Mouse (Mus musculus): ENCODE data around the gene Isg20l2. TPM values are rescaled to one million over a fixed set of nuclear protein-coding genes. Genes with fewer than 3 reads are reported as not detected.

Gene Isg20l2
- polyA plus RNA-seq, 1 experiment = 11.0 TPM

DNA sequence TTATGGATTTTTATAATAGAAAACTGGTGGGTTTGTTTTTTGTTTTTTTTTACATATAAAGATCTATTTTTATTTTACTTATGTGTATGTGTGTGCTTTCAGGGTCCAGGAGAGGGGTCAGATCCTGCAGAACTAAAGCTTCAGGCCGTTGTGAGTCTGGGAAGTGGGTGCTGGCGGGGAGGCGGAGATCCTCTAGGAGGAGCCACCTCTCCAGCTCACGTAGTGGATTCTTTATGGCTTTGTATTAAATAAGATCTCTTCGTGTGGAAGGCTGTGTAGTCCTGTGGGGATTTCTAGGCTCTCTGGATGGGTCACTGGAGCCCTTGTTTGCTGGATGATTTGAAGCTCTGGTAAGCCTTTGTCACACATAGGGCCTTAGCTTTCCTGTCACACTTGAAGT lies 10.5 kb downstream of the Isg20l2 start:
- no peak for DNase-seq
- Histone ChIP-seq H3K27me3 (replicated peaks; ENCODE audit: control insufficient read depth, insufficient read depth, low read length) (no peaks in the 10 kb centered on the region), H3K27ac (ENCODE audit: insufficient read depth, low read depth, low read length) (no peak overlapping the region), H3K4me3 (ENCODE audit: insufficient read depth, low read depth, low read length) (no peak overlapping the region), H3K36me3 (ENCODE audit: control insufficient read depth, insufficient read depth, low read length) (no peaks in the 10 kb centered on the region; the same call in none of the 2 replicates), H3K4me1 (ENCODE audit: control insufficient read depth, insufficient read depth, low read length) (no peaks in the 10 kb centered on the region; the same call in 1 of the 2 replicates)
- TF ChIP-seq POLR2A (IDR thresholded peaks at IDR 0.05; ENCODE audit: low read depth, low read length) = no peak
- TF ChIP-seq CTCF (conservative IDR thresholded peaks at IDR 0.05; ENCODE audit: insufficient read depth, insufficient read length, low read depth, low read length) = no peak
- WGBS = 64% methylated on average over 5 of the region's 5 CpGs

DNA sequence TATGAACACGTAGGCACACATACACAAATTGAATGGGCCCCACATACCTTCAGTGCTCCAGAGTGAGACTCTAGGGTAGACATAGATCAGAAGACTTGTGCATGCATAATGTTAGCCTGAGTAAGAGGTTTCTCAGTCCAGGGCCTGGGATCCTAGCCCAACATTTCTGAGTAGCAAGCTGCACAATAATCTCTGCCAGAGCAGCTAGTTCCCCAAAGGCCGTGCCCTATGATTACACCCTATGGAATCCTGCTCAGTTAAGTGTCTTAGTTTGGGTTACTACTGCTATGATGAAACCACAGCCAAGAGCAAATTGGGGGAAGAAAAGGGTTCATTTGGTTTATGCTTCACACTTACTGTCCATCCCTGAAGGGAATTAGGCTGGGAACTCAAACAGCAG lies 12.4 kb downstream of the Isg20l2 start:
- TF ChIP-seq CTCF (conservative IDR thresholded peaks at IDR 0.05; ENCODE audit: insufficient read depth, insufficient read length, low read depth, low read length) (no peak), POLR2A (IDR thresholded peaks at IDR 0.05; ENCODE audit: low read depth, low read length) (no peak)
- no peak for DNase-seq
- H3K27ac ChIP-seq (ENCODE audit: insufficient read depth, low read depth, low read length) = no peak overlapping the region
- H3K36me3 ChIP-seq (ENCODE audit: control insufficient read depth, insufficient read depth, low read length) = no peaks in the 10 kb centered on the region; the same call in none of the 2 replicates
- no peaks in the 10 kb centered on the region for H3K27me3 ChIP-seq (replicated peaks; ENCODE audit: control insufficient read depth, insufficient read depth, low read length)
- no peak overlapping the region for H3K4me3 ChIP-seq (ENCODE audit: insufficient read depth, low read depth, low read length)
- 95% methylated on average over 2 of the region's 2 CpGs for WGBS
- no peaks in the 10 kb centered on the region for H3K4me1 ChIP-seq (ENCODE audit: control insufficient read depth, insufficient read depth, low read length)

DNA sequence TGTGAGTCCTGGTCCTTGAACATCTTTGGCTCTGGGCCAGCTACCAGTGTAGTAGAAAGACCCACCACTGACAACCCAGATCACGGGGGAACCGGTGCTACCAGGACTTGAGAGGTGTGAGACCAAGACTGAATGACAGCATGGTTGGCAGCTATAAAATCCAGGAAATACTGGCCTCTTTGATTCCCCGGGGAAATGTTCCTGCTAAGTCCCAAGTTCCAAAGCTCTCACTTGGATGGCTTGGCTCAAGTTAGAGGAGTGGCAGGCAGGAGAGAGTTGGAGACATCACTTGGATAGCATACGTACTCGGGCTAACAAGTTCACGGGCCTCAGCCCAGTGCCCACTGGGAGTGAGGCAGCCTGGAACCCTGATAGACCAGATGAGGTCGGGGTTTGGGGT lies 13.5 kb downstream of the Isg20l2 start:
- 66% methylated on average over 7 of the region's 7 CpGs for WGBS
- TF ChIP-seq CTCF (conservative IDR thresholded peaks at IDR 0.05; ENCODE audit: insufficient read depth, insufficient read length, low read depth, low read length) (no peak), POLR2A (IDR thresholded peaks at IDR 0.05; ENCODE audit: low read depth, low read length) (no peak)
- Histone ChIP-seq H3K27ac (ENCODE audit: insufficient read depth, low read depth, low read length) (no peak overlapping the region), H3K27me3 (replicated peaks; ENCODE audit: control insufficient read depth, insufficient read depth, low read length) (peaks cover 2% of the 10 kb centered on the region; the same call in 1 of the 2 replicates), H3K4me1 (ENCODE audit: control insufficient read depth, insufficient read depth, low read length) (no peaks in the 10 kb centered on the region), H3K4me3 (ENCODE audit: insufficient read depth, low read depth, low read length) (no peak overlapping the region), H3K36me3 (ENCODE audit: control insufficient read depth, insufficient read depth, low read length) (no peaks in the 10 kb centered on the region; the same call in none of the 2 replicates)
- DNase-seq = no peak

DNA sequence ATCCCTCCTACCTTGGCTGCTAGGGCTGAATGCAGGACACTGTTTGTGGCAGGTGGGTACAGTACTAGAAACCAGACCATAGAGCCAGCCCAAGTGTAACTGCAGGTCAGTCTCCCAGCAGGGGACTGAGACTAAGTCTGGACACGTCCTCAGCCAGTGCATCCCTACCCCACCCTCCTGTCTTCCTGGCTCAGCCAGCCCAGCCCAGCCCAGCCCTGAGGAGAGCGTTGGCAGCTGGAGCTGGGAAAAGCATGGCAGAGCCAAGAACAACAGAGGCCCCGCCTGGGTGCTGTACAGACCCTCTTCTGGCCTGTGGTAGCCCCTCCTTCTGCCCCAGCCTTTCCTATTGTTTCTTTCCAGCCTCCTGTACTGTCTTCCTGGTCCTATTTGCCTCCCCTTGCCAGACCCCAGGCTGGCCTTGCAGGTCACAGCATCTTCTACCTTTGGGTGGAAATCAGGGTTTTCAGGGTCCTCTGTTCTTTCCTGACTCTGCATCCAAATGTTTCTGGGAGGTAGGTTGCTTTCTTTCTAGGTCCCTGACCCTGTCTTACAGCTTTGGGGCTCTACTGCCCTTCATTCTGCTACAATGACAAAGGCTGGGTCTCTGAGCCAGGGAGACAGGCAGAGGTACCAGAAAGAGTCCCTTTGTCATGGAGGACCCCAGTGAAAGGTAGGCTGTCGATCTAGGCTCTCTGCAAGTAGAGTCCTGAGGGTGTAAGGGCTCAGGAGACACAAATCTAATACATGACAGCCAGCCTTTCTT lies 14.9 kb downstream of the Isg20l2 start:
- no peak for TF ChIP-seq POLR2A (IDR thresholded peaks at IDR 0.05; ENCODE audit: low read depth, low read length)
- no peak for TF ChIP-seq CTCF (conservative IDR thresholded peaks at IDR 0.05; ENCODE audit: insufficient read depth, insufficient read length, low read depth, low read length)
- DNase-seq = no peak
- Histone ChIP-seq H3K27ac (ENCODE audit: insufficient read depth, low read depth, low read length) (no peak overlapping the region), H3K4me1 (ENCODE audit: control insufficient read depth, insufficient read depth, low read length) (no peaks in the 10 kb centered on the region), H3K27me3 (replicated peaks; ENCODE audit: control insufficient read depth, insufficient read depth, low read length) (peaks cover 2% of the 10 kb centered on the region; the same call in 1 of the 2 replicates), H3K4me3 (ENCODE audit: insufficient read depth, low read depth, low read length) (no peak overlapping the region), H3K36me3 (ENCODE audit: control insufficient read depth, insufficient read depth, low read length) (no peaks in the 10 kb centered on the region)
- 23% methylated on average over 4 of the region's 4 CpGs for WGBS

DNA sequence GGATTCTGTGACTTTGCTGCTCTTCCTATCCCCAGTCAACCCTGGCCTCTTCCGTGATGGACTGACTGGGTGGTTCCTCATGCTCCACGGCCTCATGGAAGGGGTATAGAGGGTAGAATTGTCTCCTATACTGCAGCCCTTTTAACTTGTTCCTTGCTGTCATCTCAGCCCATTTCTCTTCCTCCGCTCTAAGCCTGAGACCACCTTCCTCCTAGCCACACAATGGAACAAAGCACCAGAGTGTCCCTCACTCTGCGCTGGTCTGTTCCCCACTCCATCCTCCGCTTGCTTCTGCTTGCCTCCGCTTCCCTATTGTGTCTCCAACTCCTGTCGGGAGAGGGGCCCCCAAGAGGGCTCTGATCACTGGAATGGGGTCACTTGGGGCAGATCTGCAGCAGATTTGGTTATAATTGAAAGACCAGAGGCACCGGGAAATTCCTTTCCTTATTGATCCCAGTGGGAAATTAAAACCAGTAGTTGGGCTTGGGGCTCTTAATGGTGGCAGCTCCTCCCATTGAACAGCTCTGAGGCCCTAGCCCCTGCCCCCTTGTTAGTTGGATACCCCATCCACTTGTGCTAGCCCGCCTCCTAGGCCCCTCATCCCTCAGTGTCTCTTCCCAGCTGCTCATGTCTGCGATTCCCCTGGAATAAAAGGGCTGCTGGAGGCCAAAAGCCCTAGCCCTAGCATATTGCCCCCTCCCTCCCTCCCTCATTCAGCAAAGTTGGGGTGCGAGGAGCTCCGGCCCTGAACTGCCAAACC lies 15.8 kb downstream of the Isg20l2 start:
- Histone ChIP-seq H3K4me3 (ENCODE audit: insufficient read depth, low read depth, low read length) (no peak overlapping the region), H3K27me3 (replicated peaks; ENCODE audit: control insufficient read depth, insufficient read depth, low read length) (peaks cover 2% of the 10 kb centered on the region; the same call in 1 of the 2 replicates), H3K27ac (ENCODE audit: insufficient read depth, low read depth, low read length) (no peak overlapping the region), H3K36me3 (ENCODE audit: control insufficient read depth, insufficient read depth, low read length) (no peaks in the 10 kb centered on the region), H3K4me1 (ENCODE audit: control insufficient read depth, insufficient read depth, low read length) (no peaks in the 10 kb centered on the region)
- WGBS = 57% methylated on average over 12 of the region's 12 CpGs
- no peak for DNase-seq
- no peak for TF ChIP-seq CTCF (conservative IDR thresholded peaks at IDR 0.05; ENCODE audit: insufficient read depth, insufficient read length, low read depth, low read length)
- no peak for TF ChIP-seq POLR2A (IDR thresholded peaks at IDR 0.05; ENCODE audit: low read depth, low read length)

DNA sequence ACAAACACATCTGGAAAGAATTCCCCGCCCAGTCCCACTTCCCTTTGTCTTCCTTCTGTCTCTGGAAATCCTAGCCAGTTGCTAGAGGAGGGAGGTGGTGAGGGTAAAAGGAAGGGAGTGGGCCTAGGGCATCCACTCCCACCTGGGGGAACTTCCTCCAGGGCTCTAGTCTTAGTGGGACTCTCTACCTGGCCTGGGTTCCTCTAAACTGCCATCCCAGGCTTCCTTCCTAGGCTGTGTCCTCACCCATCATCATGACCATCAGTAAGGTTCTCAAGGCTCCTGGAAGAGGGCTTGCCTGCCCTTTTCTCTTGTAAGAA lies 16.4 kb downstream of the Isg20l2 start:
- DNase-seq = no peak
- WGBS = 67% methylated on average over 1 of the region's 1 CpGs
- no peaks in the 10 kb centered on the region for H3K4me1 ChIP-seq (ENCODE audit: control insufficient read depth, insufficient read depth, low read length)
- H3K4me3 ChIP-seq (ENCODE audit: insufficient read depth, low read depth, low read length) = no peak overlapping the region
- no peak overlapping the region for H3K27ac ChIP-seq (ENCODE audit: insufficient read depth, low read depth, low read length)
- TF ChIP-seq POLR2A (IDR thresholded peaks at IDR 0.05; ENCODE audit: low read depth, low read length) (no peak), CTCF (conservative IDR thresholded peaks at IDR 0.05; ENCODE audit: insufficient read depth, insufficient read length, low read depth, low read length) (no peak)
- H3K36me3 ChIP-seq (ENCODE audit: control insufficient read depth, insufficient read depth, low read length) = no peaks in the 10 kb centered on the region
- peaks cover 2% of the 10 kb centered on the region; the same call in 1 of the 2 replicates for H3K27me3 ChIP-seq (replicated peaks; ENCODE audit: control insufficient read depth, insufficient read depth, low read length)
